Mouse (Mus musculus) erythroblast, embryonic 14.5 days (primary cell): ENCODE measurements around the gene Tas2r103. TPM values are rescaled to one million over a fixed set of nuclear protein-coding genes. Genes with fewer than 3 reads are reported as not detected.

Experiments used
- H3K27me3 ChIP-seq: 2 replicates; pipeline ENCODE4 v1.6.1; 2012; ENCODE audit warnings: inconsistent platforms; ENCODE audit not compliant: control insufficient read depth
- H3K36me3 ChIP-seq: 2 replicates; pipeline ENCODE4 v1.6.1; 2012; ENCODE audit warnings: mild to moderate bottlenecking, inconsistent platforms; ENCODE audit not compliant: control insufficient read depth
- H3K4me1 ChIP-seq: 2 replicates; pipeline ENCODE4 v1.6.1; 2012; ENCODE audit warnings: inconsistent platforms; ENCODE audit not compliant: control insufficient read depth
- H3K4me3 ChIP-seq: replicated peaks from 2 replicates; pipeline ENCODE3; 2012; ENCODE audit warnings: moderate library complexity, mild to moderate bottlenecking, inconsistent platforms
- H3K9me3 ChIP-seq: 2 replicates; pipeline ENCODE4 v1.6.1; 2012; ENCODE audit warnings: low read length, inconsistent platforms, mixed read lengths; ENCODE audit not compliant: control insufficient read depth
- GATA1 ChIP-seq: IDR thresholded peaks from 2 replicates; pipeline ENCODE4 v1.6.1; 2012; ENCODE audit warnings: low read length, inconsistent platforms, mixed read lengths
- TAL1 ChIP-seq: IDR thresholded peaks from 3 replicates; pipeline ENCODE4 v1.6.1; 2012; ENCODE audit warnings: low read length, inconsistent platforms, mixed read lengths
- polyA plus RNA-seq: library from polyadenylated mRNA; stranded (reverse); fragments of >175 nt; gene quantifications from 2 replicates; pipeline ENCODE4 v1.2.3, GENCODE M21; 2012

The Tas2r103 gene
- polyA plus RNA-seq = not detected in 2 replicates

DNA sequence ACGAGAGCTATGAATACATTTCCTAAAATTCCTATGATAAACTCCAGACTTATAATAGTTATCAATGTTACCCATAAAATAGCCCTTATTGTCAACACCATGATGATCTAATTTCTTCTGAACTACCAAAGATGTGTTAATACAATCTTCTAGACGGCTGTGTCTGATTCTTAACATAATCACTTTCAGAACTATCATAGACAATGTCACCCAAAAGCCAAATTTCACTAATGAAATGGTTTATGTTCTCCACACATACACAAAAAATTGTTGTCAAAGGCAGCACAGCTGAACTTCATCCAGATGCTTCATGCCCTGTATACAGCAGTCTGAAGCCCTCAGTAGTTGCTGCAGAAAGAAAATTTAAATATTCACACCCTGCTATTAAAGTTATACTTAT lies at the start of gene Tas2r103:
Tas2r103 (minus strand) TSS at position 101 of the 400 bp plus-strand sequence.
- H3K4me3 ChIP-seq = no peak within 1 kb of the TSS
- TF ChIP-seq GATA1 (no peak), TAL1 (no peak)
- H3K4me1 ChIP-seq = no peaks in the 10 kb centered on the region
- H3K36me3 ChIP-seq = no peaks in the 10 kb centered on the region
- no peaks in the 10 kb centered on the region for H3K27me3 ChIP-seq
- no peaks in the 10 kb centered on the region; the same call in 1 of the 2 replicates for H3K9me3 ChIP-seq

- Histone ChIP-seq H3K9me3 (no peaks in the 10 kb centered on the region; the same call in 1 of the 2 replicates), H3K4me3 (no peak within 1 kb of the TSS), H3K36me3 (no peaks in the 10 kb centered on the region), H3K4me1 (no peaks in the 10 kb centered on the region), H3K27me3 (no peaks in the 10 kb centered on the region)
- TF ChIP-seq GATA1 (no peak), TAL1 (no peak)
Measured at GRCm38 (mm10) chr6:133055716-133056115, 18.8 kb upstream of the Tas2r103 start, which contains the start of gene Tas2r140. Gene Tas2r140, minus strand, starts transcription at chr6:133055816.

Other genes starting within 250 kb of the Tas2r103 start
- gene Tas2r117, start 234.3 kb downstream of the Tas2r103 start, polyA plus RNA-seq = not detected in 2 replicates
- not detected in 2 replicates for gene Tas2r123, start 190.0 kb downstream of the Tas2r103 start, polyA plus RNA-seq
- not detected in 2 replicates for gene Tas2r116, start 181.7 kb downstream of the Tas2r103 start, polyA plus RNA-seq
- not detected in 2 replicates for gene Tas2r110, start 169.1 kb downstream of the Tas2r103 start, polyA plus RNA-seq
- gene Tas2r113, start 144.1 kb downstream of the Tas2r103 start, polyA plus RNA-seq = not detected in 2 replicates
- gene Tas2r125, start 127.5 kb downstream of the Tas2r103 start, polyA plus RNA-seq = not detected in 2 replicates
- not detected in 2 replicates for gene Tas2r129, start 86.0 kb downstream of the Tas2r103 start, polyA plus RNA-seq
- not detected in 2 replicates for gene Tas2r131, start 79.2 kb downstream of the Tas2r103 start, polyA plus RNA-seq
- not detected in 2 replicates for gene Tas2r109, start 56.1 kb downstream of the Tas2r103 start, polyA plus RNA-seq
- not detected in 2 replicates for gene Tas2r140, start 18.7 kb upstream of the Tas2r103 start, polyA plus RNA-seq
- gene Smim10l1, start 67.8 kb upstream of the Tas2r103 start, polyA plus RNA-seq = 0.34 and 0.82 TPM in 2 replicates